Mouse (Mus musculus) layer of hippocampus, postnatal 14 days (tissue): ENCODE measurements at regions not wholly inside any gene's neighbourhood (a gene's known extent, or its start where the extent isn't known, plus 50 kb on each side); places are given as distances from the start of the nearest gene placed in this dataset.

Source experiments
- DNase-seq, 2 experiments: peaks; one replicate each; pipeline ENCODE4 v3.0.0; 2021 to 2022; ENCODE audit warnings: low spot score in 2 of 2, mixed read lengths in 1 of 2

DNA sequence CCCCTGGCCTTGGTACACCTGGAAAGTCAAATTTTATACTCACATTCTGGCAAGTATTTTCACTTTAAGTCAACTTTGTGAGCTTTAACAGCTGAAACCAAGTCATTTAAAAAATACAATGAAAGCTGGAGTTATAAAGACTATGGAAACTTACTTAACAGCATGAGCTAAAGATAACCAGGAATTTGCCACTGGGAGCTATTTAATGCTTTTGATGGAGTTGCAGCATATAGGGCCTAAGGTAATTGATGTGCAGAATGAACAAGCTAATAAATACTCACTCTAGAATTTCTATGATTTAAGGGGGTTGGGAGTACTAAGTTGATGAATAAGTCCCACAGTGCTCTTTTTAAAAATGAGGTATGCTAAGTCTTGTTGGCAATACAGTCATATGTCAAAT lies 463.5 kb upstream of the Dmac1 start:
- no peak for DNase-seq

DNA sequence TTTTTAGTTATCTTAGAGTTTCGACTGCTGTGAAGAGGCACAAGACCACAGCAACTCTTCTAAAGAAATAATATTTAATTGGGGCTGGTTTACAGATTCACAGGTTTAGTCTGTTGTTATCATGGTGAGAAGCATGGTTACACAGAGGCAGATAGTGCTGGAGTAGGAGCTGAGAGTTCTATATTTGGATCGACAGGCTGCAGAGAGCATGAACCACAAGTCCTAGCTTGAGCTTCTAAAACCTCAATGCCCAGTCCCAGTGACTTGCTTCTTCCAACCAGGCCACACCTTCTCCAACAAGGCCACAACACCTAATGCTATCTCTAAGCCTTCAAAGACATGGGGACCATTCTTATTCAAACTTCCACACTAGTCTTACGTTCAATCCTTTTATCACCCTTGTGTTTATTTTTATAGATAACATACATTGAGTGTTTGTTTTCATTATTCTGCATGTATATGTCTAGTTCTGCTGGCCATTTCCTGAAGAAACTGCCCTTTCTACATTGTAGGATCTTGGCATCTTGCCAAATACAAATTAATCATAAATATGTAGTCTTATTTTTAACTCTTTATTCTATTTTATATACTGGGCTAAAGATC lies 452.8 kb upstream of the Dmac1 start:
- no peak for DNase-seq

DNA sequence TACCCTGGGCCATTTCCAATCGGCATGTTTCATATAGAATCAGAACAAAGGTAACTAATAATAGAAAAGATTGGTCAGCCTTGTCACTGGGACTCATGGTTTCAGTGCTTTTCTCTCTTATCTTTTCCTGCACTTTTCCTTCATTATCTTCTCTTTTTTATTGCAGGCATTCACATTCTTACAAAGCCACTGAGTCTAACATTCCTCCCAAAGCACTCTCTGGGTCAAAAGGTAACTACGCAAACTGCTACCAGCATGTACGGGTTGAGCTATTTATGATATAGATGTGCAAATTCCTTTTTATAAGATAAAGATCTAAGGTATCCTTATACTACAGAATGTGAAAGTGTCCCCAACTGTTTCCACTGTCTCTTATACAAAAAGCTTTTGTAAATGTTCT lies 436.5 kb upstream of the Dmac1 start:
- no peak for DNase-seq

DNA sequence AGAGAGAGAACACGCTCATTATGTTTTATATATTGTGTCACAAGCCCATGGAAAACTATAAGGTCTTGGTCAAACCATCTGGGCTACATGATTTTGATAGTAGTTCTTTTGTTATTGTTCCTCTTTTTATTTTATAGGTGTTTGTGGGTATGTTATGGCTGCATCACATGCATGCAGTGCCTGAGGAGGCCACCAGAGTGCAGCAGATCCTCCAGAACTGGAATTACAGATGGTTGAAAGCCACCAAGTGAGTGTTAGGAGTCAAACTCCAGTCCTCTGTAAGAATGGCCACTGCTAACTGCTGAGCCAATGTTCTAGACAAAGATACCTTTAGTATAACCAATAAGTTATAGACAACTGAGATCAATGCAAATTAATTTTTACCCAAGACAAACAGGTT lies 435.9 kb upstream of the Dmac1 start:
- no peak for DNase-seq

DNA sequence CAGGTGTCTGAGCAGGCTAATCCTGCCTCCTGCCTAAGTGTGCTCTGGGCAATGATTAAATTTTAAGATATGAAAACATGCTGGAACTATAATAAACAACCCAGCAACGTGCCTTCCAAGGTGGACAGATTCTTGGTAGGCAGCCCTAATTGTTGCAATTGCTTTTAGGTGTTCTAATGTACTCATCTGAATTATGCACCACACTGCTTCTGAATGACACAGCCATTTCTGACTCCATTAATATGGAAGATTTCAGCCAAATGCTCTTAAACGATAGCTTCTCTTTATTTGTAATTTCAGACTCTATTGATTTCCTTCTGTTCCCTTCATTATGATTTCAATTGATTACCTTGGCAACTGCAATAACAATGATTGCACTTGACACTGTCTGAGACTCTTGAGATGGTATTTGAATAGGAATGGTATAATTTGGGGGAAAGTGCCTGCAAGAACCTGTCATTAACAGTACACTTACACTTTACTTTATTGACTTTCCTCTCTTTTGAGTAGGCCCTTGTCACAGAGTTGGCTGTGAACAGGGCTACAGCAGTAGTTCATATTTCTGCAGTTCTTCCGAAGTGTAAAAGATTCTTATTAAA lies 422.8 kb upstream of the Dmac1 start:
- no peak for DNase-seq

DNA sequence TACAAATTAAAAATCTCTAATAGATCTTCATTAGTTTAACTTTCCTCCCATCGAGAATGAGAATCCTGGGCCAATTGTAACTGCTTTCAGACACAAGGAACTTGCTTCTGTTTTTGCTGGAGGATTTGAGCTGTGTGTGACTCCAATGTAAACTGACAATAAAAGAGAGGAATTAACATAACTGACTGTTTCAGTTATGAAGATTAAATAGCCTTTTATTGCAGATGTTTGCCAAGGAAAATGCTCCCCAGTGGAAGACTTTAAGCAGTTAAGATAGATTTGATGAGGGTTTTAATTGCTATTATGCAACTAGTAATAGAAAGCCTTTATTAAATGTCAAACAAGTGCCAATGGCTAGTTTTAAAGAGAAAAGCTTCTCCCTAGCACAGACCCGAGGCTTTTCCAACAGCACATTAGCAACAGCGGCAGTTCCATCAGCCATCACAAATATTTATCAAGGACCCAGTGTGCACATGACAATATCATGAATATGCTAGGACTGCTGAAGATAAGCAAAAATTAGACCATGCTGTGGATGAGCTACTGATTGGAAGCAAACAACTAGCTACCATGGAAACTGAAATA lies 398.6 kb upstream of the Dmac1 start:
- DNase-seq: no peak

DNA sequence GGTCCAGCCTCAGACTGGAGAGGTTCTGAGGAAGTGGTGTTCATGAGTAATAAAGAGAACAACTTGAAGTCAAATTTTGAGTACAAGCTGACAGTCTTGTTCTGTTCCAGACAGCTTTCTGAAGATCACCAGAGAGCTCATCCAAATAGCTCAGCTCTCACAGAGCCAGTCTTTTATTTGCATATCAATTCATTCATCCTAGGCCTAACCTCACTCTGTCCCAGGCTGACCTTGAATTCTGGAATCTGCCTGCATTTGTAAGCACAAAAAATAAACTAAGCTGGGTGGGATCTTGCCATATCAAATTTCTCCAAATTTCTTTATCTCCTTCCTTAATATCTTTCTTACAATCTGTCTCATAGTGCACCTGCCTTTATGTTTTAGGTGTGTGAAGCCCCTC lies 362.9 kb upstream of the Dmac1 start:
- no peak for DNase-seq

DNA sequence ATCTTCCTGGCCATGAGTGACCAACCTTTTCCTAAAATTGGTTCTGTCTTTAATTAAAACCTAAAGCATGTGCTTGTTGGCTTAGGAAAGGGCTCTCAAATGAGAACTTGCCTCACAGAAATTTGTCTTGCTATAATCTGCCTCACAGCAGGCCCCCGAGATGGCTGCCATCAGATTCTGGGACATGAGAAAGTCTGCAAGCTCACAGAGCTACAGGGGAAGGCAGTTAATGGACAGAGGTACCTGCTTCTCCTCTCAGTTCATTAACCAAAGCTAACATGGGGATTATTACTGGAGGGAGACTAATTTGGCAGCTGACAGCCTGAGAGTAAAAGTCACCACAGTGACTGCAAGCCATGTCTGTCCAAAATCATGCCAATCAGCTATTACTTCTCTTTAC lies 358.5 kb upstream of the Dmac1 start:
- DNase-seq: no peak

DNA sequence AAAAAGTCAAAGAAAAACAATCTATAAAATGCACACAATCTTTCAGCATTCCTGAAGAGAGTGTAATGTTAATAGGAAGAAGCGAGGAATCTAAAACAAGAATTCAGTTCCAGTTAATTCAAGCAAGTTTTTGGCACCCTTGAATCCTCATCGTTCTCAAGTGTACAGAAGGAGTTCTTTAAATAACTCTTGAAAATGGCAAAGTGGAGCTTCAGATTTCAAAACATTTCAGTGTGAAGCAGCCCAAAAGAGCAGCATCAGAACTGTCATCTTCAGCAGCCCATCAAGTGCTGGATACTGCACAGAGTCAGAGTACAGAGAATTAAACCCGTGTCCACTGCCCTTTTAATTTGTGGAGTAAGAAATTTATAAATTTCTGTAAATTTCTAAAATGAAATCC lies 311.8 kb upstream of the Dmac1 start:
- DNase-seq: peak in 1 of 2 experiments; percentile 18

DNA sequence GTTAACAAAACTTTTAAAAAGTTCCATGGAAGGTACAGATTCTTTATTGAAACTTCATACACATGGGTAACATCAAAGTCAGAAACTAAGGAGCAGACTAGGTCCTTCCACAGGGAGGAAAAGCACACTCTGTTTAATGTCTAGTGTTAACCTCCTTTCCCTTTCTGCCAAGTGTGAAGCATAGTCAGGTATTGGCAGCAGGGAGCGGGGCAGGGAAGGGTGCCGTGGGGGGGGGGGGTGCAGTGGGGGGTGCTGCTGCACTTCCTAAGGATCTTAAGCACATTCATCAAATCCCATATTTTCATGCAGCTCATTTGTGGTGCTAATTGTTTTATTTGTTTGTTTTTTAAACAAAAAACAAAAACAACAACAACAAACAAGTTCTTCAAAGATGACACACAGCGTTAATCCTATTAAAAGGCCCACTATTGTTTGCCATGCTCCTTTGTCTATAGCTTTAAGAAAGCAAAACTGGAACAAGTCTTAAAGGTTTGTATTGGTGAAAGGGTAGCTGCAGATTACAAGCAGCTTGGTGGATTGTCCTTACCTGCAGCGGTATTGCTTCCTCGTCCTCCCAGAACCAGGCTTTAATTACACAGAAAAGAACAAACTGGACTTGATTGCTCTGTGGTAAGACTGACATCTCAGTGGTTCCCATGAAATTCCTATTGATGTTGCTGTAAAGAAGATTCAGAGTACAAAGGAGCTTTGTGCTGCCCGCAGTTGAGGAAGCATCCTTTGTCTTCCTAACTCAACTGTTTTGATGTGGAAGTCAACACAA lies 310.2 kb upstream of the Dmac1 start:
- no peak for DNase-seq

DNA sequence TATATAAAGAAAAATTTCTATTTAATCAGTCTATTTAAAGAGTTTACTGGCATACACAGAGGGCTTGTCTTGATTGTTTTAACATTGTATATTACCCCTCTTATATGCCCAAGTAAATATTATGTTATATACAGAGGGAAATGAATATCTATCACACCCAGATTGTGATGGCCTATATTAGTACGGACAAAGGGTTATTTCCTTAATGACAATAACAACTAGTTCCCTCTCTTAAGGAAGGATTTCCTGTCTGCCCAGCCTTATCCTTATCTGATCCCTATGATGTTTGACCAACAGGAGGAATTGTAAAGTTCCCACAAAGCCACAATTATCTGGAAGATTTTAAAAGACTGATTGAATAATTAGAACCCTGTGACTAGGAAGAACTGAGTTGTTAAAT lies 301.8 kb upstream of the Dmac1 start:
- no peak for DNase-seq

DNA sequence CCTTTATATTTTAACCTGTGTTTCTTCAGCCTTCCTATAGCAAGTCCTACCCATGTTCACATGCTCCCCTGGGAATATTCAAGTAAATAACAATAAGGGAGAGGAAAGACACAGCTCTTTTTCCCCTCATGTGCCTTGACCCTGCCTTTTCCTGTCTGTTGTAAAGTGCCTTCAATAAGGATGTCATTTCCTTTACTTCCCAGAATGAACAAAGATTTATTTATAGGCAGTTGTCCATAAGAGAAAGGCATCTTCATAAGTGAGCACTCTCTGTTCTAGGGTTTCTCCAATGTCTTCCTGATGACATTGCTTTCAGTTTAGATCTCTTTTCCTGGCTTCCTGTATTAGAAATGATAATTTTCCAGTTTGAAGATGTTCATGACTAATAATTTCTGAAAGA lies 294.5 kb upstream of the Dmac1 start:
- no peak for DNase-seq

DNA sequence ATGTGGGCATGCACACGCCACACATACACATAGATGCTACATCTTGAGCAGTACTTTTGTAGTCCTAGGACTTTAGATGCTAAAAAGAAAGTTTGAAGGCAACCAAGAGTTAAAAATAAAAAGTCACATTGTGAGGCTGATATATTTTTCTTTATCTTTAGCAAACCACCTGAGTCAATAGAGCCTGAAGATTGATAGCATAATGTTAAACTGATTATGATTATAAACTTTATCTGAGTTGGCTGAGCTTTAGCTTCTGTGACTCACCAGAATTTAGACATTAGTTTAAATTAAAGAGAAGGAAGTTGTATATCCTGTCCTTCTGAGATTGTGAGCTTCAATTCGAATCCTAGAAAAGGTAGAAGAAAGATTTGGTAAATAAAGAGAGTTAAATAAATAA lies 289.5 kb upstream of the Dmac1 start:
- DNase-seq: no peak

DNA sequence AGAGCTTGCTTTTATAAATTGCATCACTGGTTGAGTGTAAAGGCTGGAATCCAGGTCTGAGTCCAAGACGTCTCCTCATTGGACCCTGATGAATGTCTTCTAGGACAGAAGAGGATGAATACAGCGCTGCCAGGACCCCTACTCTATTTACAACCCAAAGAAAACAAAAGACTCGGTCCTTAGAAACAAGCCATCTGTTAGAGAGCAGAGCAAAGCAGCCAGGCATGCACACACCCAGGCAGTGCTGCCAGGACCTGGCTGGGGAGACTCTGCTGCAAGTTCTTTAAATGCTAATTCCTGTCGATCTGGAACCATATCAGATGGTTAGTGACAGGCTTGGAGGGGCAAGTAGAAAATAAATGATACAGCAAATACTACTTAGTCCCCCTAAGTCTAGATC lies 284.4 kb upstream of the Dmac1 start:
- DNase-seq: peak; percentile 4 to 38

DNA sequence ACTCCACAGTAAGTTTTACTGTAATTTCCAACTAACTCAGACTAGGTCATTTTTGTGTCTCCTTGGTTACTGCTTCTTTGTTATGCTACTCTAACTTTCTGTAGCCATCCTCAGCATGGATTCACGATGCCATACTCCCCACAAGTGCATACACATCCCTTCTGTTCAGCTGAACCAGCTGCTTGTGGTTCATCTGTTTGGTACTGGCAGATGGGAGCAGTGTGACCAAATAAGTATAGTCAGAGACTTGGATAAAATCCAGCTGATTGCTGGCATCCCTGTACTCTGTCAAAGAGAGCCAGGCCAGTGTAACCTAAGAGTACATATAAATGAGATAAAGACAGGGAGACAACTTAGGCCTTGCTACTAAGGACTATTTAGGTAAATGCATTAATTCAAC lies 283.7 kb upstream of the Dmac1 start:
- peak; percentile 14 to 56 for DNase-seq

DNA sequence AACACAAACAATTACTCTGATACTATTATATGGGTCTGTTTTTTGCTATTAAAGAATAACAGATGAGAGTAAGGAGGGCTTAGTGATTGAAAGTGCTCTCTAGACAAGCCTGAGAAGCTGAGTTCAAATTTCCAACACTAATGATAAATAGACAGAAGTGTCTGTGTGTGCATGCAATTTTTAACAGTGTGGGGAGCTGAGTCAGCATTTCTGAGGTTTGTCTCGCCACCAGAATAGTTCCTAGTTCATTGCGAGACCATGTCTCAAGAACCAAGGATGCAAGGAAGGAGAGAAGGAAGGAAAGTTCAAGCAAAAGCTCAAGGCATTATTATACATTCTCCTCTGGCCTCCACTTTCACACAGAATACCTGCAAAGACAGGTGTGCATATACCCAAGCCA lies 259.7 kb upstream of the Dmac1 start:
- DNase-seq: no peak

DNA sequence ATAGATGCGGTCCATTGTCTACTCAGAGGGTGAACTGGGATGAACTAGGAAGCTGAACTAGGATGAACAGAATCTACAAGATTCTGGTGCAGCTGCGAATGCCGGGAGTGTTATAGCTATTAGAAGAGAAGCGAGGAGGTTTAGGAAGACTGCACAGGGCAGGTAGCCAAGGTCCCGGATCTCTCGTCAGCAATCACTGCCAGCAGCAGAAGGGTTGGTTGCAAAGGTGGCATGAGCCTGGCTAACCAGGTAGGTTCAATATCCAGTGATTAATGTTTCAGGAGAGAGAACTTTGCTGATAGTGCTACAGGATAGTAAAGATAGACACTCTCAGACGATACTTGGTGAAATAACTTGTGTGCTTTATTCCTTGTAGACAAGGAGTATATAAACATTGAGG lies 257.0 kb upstream of the Dmac1 start:
- DNase-seq: no peak

DNA sequence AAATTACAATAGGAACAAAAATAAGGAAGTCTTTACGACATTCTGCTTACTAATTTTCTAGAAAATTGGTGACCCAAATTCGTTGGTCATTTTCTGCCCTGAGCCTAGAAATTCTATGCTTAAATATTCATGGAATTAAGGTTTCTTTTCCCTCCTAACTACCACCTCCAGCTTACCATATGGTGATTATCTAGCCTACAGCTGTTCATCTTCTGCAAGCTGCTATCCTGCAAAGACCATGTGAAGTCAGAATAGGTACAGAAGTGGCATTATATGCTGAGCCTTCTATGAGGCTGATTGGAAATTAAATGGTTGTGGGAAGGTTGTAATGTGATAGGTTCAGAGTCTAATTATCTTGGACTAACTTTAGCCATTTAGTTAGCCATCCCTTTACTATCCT lies 251.5 kb upstream of the Dmac1 start:
- no peak for DNase-seq

DNA sequence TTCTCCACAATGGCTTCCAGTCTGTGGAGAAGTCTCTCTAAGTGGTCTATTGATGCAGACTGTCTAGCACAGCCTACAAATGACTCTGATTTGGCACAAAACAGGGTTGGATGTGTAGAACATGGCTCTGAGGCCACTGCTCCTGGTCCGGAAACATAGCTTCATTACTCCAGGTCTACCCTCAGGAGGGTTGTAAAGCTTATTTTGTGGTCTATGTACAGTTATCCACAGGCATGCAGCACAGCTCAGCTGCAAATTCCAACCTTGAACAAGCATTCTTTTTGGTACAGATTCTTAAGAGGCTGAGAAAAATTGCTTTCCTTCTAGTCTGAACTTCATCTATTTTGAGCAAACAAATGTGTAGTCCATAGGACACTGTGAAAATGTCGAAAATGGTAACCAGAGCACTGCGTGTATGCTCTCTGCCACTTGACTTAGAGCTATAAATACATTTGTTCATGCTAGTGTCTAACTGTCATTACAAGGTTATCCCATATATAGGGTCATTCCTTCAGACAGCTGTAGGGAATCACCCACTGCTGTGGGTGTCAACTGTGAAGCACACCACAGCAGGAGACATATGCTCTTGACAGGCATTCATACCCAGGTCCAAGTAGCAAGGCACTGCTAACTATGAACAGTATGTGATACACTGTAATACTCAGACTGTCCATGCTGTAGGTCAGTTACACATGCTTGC lies 239.5 kb upstream of the Dmac1 start:
- no peak for DNase-seq
